In the genomic region with DNA sequence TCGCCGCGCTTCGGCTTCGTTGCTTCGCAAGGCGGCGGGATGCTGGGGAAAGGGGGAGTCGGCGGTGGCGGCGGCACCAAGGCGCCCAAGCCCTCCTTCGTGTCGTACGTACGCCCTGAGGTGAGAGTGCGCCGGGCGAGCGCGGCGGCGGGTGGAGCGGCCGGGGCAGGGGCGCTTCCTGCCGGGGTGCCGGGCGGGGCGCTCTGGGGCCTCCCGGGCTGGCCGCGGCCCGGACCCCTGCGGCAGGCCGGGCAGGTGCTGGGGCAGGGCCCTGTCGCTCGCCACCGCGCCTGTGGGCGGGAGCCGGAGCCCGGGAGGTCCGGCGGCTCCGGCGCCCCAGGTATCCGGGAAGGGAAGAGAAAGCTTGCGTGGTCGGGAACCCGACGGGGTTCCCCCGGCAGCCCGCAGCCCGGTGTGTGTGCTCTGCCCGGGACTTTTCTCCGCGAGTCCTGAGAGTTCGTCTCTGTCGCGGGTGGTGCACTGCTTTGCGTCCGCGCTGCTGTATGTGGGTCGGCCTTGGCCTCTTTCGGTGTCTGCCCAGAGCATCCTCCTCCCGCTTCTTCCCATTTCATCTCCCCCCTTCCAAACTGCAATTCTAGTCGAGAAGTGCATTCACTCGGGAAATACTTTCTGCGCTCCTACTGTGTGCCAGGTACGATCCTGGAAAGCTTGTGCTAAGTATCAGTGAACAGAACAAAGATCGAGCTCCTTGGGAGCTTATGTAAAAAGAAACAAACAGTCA, we compare ENCODE assay signal across 8 mouse cellular contexts. TPM values are rescaled to one million over a fixed set of nuclear protein-coding genes. Genes with fewer than 3 reads are reported as not detected.
DNase-seq lines count a peak whose midpoint lies in the region; ATAC-seq and TF ChIP-seq lines count a peak whose summit lies in the region.

No protein-coding gene starts in this region.

- peak overlapping the region; percentile 58 for H3K4me2 ChIP-seq in hindbrain, embryonic 14.5 days (replicated peaks)
- H3K4me2 ChIP-seq in lung, postnatal 0 days (replicated peaks; ENCODE audit: low read depth, low read length), result peak overlapping the region; percentile 81
- H3K4me2 ChIP-seq in stomach, postnatal 0 days (replicated peaks; ENCODE audit: low read depth), result peak overlapping the region; percentile 79

- ATAC-seq in hindbrain, embryonic 14.5 days (ENCODE audit: low FRiP score), result peak; percentile 80
- ATAC-seq in lung, postnatal 0 days, result peak; percentile 74
- peak; percentile 78 for ATAC-seq in stomach, postnatal 0 days (ENCODE audit: low FRiP score, low TSS enrichment)

- H3K9me3 ChIP-seq in hindbrain, embryonic 14.5 days (ENCODE audit: control insufficient read depth, low read length), result no peaks in the 10 kb centered on the region
- H3K9me3 ChIP-seq in lung, postnatal 0 days (ENCODE audit: low read length), result no peaks in the 10 kb centered on the region
- H3K9me3 ChIP-seq in stomach, postnatal 0 days (ENCODE audit: control insufficient read depth, low read length), result no peaks in the 10 kb centered on the region

- H3K27ac ChIP-seq in hindbrain, embryonic 14.5 days, result peak overlapping the region; percentile 88
- H3K27ac ChIP-seq in lung, postnatal 0 days (ENCODE audit: low read length), result peak overlapping the region; percentile 95
- peak overlapping the region; percentile 98 for H3K27ac ChIP-seq in stomach, postnatal 0 days (replicated peaks)

- no peaks in the 10 kb centered on the region for H3K27me3 ChIP-seq in hindbrain, embryonic 14.5 days (ENCODE audit: control insufficient read depth, insufficient read depth, low read length)
- no peaks in the 10 kb centered on the region for H3K27me3 ChIP-seq in lung, postnatal 0 days (replicated peaks; ENCODE audit: insufficient read depth, low read length)
- no peaks in the 10 kb centered on the region for H3K27me3 ChIP-seq in stomach, postnatal 0 days (ENCODE audit: control insufficient read depth, insufficient read depth, low read length)

- no peaks in the 10 kb centered on the region for H3K36me3 ChIP-seq in hindbrain, embryonic 14.5 days (replicated peaks; ENCODE audit: control insufficient read depth, insufficient read depth)
- no peaks in the 10 kb centered on the region for H3K36me3 ChIP-seq in lung, postnatal 0 days (ENCODE audit: insufficient read depth, low read length)
- H3K36me3 ChIP-seq in stomach, postnatal 0 days (ENCODE audit: control insufficient read depth, insufficient read depth, low read length), result no peaks in the 10 kb centered on the region

- no peak for TF ChIP-seq EP300 in lung, postnatal 0 days (IDR thresholded peaks at IDR 0.05)
- no peak for TF ChIP-seq EP300 in stomach, postnatal 0 days (optimal IDR thresholded peaks at IDR 0.05)

- peak overlapping the region; percentile 78 for H3K4me3 ChIP-seq in hindbrain, embryonic 14.5 days (replicated peaks; ENCODE audit: low read length)
- peak overlapping the region; percentile 99 for H3K4me3 ChIP-seq in lung, postnatal 0 days (ENCODE audit: low read depth, low read length)
- peak overlapping the region; percentile 96 for H3K4me3 ChIP-seq in stomach, postnatal 0 days (ENCODE audit: low read depth, low read length)

- H3K4me1 ChIP-seq in hindbrain, embryonic 14.5 days (replicated peaks; ENCODE audit: control insufficient read depth, insufficient read depth, low read length), result peaks cover 25% of the 10 kb centered on the region
- H3K4me1 ChIP-seq in lung, postnatal 0 days (ENCODE audit: insufficient read depth, low read depth, low read length), result peaks cover 18% of the 10 kb centered on the region; the same call in 1 of the 2 replicates
- H3K4me1 ChIP-seq in stomach, postnatal 0 days (replicated peaks; ENCODE audit: control insufficient read depth, insufficient read depth), result peaks cover 6% of the 10 kb centered on the region

- TF ChIP-seq CTCF in lung, postnatal 0 days (IDR thresholded peaks at IDR 0.05), result no peak; the same call in none of the 2 replicates
- TF ChIP-seq CTCF in stomach, postnatal 0 days (IDR thresholded peaks at IDR 0.05; ENCODE audit: low read depth), result no peak

- peak; percentile 70 for DNase-seq in cerebellum, adult 9-10 months
- DNase-seq in cerebellum, adult 11 months, result no peak
- peak; percentile 48 for DNase-seq in 3T3-L1 (ENCODE audit: low read depth, low spot score)
- DNase-seq in c-Kit-negative CD71-positive TER-119-positive erythroid progenitor cells, embryonic 14.5 days (ENCODE audit: low read depth, low spot score), result peak; percentile 27
- DNase-seq in hindbrain, embryonic 14.5 days (ENCODE audit: low spot score), result no peak
- peak; percentile 35 for DNase-seq in lung, postnatal 0 days (ENCODE audit: low spot score)
- DNase-seq in stomach, postnatal 0 days (ENCODE audit: low spot score), result no peak
- no peak for DNase-seq in ovary, postnatal 10 days (ENCODE audit: low spot score)

- under 1% methylated on average over 51 of the region's 73 CpGs for WGBS in hindbrain, embryonic 14.5 days
- WGBS in lung, postnatal 0 days, result under 1% methylated on average over 46 of the region's 73 CpGs
- WGBS in stomach, postnatal 0 days, result 0% methylated on average over 49 of the region's 73 CpGs

- H3K9ac ChIP-seq in hindbrain, embryonic 14.5 days, result peak overlapping the region; percentile 83
- peak overlapping the region; percentile 92 for H3K9ac ChIP-seq in lung, postnatal 0 days (replicated peaks; ENCODE audit: low read depth)
- H3K9ac ChIP-seq in stomach, postnatal 0 days (ENCODE audit: low read length), result peak overlapping the region; percentile 98

RNA-seq across cellular contexts. Expression of gene Mtmr12, which starts 0.5 kb away (rescaled TPM):
- polyA plus RNA-seq in hindbrain, embryonic 14.5 days (2014; fragmentation: Nextera tagmentation; extraction: Ambion mirVana), result 7.9 and 11.7 TPM in 2 replicates
- polyA plus RNA-seq in lung, postnatal 0 days (2015; fragmentation: Nextera tagmentation; extraction: Ambion mirVana), result 12.3 and 14.6 TPM in 2 replicates
- polyA plus RNA-seq in stomach, postnatal 0 days (2015; fragmentation: Nextera tagmentation; extraction: Ambion mirVana), result 6.8 and 7.3 TPM in 2 replicates

Comparison
In these comparisons a context has a peak if more than half of its experiments do, and no peak if none do; other contexts are left out.
1. DNase-seq: peak in cerebellum, adult 9-10 months (single experiment), 3T3-L1 (single experiment), c-Kit-negative CD71-positive TER-119-positive erythroid progenitor cells, embryonic 14.5 days (single experiment) and lung, postnatal 0 days (single experiment); none in cerebellum, adult 11 months (single experiment), hindbrain, embryonic 14.5 days (single experiment), stomach, postnatal 0 days (single experiment) and ovary, postnatal 10 days (single experiment).
2. Peak in every context shown above with its lines, with median percentiles within 50 percentile points of each other: ATAC-seq, H3K27ac ChIP-seq, H3K4me2 ChIP-seq, H3K4me3 ChIP-seq and H3K9ac ChIP-seq.